Comparison of ENCODE assay signal across 24 mouse cellular contexts in genomic region chr10:120465121-120465520, GRCm38 (mm10). TPM values are rescaled to one million over a fixed set of nuclear protein-coding genes. Genes with fewer than 3 reads are reported as not detected.
"Had no signal": no experiment of that assay in that cellular context is flagged by ENCODE, and none has a peak within 500 bp of the region (broad histone marks: within the 10 kb centered on the region; RNA-seq: fewer than 3 reads in every experiment).

No protein-coding gene starts in this region.

- H3K9me3 ChIP-seq: lung, embryonic 15.5 days; megakaryocyte, embryonic 14.5 days; midbrain, embryonic 12.5 days; neural tube, embryonic 13.5 days; neural tube, embryonic 15.5 days; stomach, embryonic 15.5 days had no signal

- H3K4me3 ChIP-seq: lung, embryonic 15.5 days; megakaryocyte, embryonic 14.5 days; midbrain, embryonic 12.5 days; myocyte; neural tube, embryonic 13.5 days; neural tube, embryonic 15.5 days; stomach, embryonic 15.5 days had no signal

- H3K4me2 ChIP-seq: lung, embryonic 15.5 days; midbrain, embryonic 12.5 days; neural tube, embryonic 13.5 days; neural tube, embryonic 15.5 days; stomach, embryonic 15.5 days had no signal

- DNase-seq: liver, postnatal 0 days; lung, adult 2 months; lung, postnatal 14 days; lung, postnatal 36 days; midbrain, embryonic 14.5 days; retina, postnatal 1 day; right cerebral cortex, adult 18-20 months; right cerebral cortex, postnatal 14 days; thymus, adult 2 months; thymus, postnatal 25 days; thymus, postnatal 4 days had no signal

- H3K27ac ChIP-seq: lung, embryonic 15.5 days; macrophage; midbrain, embryonic 12.5 days; neural tube, embryonic 13.5 days; neural tube, embryonic 15.5 days; stomach, embryonic 15.5 days; stomach, postnatal 0 days had no signal

- H3K4me1 ChIP-seq: midbrain, embryonic 12.5 days; neural tube, embryonic 13.5 days; neural tube, embryonic 15.5 days had no signal

- H3K27me3 ChIP-seq: lung, embryonic 15.5 days; megakaryocyte, embryonic 14.5 days; midbrain, embryonic 12.5 days; neural tube, embryonic 13.5 days; neural tube, embryonic 15.5 days; stomach, embryonic 15.5 days had no signal

- H3K36me3 ChIP-seq: lung, embryonic 15.5 days; midbrain, embryonic 12.5 days; neural tube, embryonic 13.5 days; neural tube, embryonic 15.5 days had no signal

- H3K9ac ChIP-seq: liver, postnatal 0 days; lung, embryonic 15.5 days; midbrain, embryonic 12.5 days; neural tube, embryonic 13.5 days; neural tube, embryonic 15.5 days; stomach, embryonic 15.5 days had no signal

- ATAC-seq: liver, postnatal 0 days; lung, postnatal 0 days; midbrain, embryonic 16.5 days had no signal

RNA-seq across cellular contexts. Expression of gene Hmga2, which starts 11.1 kb away (rescaled TPM):
- polyA plus RNA-seq: lung, adult 2 months; spleen, adult 2 months; urinary bladder, adult 2 months had no signal
